Mouse (Mus musculus) heart, adult 18-20 months (tissue): Measurements from ENCODE around the gene Tmprss4. TPM values are rescaled to one million over a fixed set of nuclear protein-coding genes. Genes with fewer than 3 reads are reported as not detected.

Source experiments
- DNase-seq, 2 experiments: peaks; one replicate each; pipeline ENCODE4 v3.0.0; 2021 to 2022; ENCODE audit warnings: mixed read lengths in 1 of 2
- long read RNA-seq, 2 experiments: library from polyadenylated mRNA; stranded (forward); transcript quantifications; one replicate each; pipeline ENCODE4 v2.0.0; 2021
- total RNA-seq, 2 experiments: library from RNA; stranded (reverse); gene quantifications; 2 replicates each; pipeline ENCODE4 v1.2.3; 2021

Gene Tmprss4
- total RNA-seq = under 1 TPM in 1 of 2 experiments, not detected in 1; 0.13 TPM
- long read RNA-seq, experiment 1, partial matches to known transcripts = 2 of 2 reads
- long read RNA-seq, experiment 1, other reads (novel, unspliced or antisense) = 0 of 2 reads
- long read RNA-seq, experiment 2 = 0 reads

DNA sequence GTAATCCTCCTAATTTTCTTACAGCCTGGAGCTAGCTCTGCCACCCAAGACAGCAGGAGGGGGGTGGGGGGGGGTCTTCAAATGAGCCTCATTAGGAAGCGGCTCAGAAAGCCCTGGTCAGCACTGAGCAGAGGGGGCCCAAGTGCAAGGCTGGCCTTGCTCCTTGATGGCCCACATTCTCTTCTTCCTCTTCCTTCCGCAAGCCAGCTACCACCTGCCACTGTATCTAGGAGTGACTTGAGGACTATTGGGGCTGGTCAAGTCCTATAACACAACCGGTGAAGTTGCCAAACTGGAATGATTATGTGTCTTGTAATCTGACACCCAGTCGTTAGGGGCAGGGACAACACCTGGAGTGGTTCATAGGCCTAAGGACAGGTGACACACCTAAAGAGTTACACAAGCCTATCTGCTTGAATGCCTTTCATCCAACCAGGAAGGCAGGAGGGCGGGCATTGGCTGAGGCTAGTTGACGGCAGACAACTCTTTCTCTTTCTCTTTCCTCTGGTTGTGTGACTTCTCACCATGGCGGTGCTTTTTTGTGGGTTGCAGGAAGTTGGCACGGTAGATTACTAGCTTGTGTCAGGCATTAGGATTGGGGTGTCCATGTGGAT lies at the start of gene Tmprss4:
TSS of gene Tmprss4 (minus strand) at position 296 of the 614 bp plus-strand sequence.
- DNase-seq = no peak

GRCm38 (mm10) chr9:45252395-45252794 lies 48.5 kb upstream of the Tmprss4 start:
- no peak for DNase-seq

DNA sequence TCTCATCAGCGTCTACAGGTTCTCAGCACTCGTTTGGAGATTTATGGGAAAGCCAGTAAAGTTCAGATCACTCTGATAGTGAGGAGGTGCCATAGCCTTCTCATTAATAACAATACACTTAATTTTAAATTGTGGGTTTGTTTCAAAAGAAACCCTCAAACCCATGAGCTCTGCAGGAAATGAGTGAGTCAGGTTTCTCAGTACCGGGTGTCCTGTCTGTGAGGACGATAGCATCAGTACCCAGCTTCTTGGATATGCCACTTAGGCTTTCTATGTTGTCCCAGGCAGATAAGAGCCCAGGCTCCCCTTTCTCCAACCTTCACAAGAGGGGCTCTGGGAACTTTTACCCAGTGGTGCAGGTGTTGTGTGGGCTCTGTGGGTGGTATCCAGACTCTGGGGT lies 48.1 kb upstream of the Tmprss4 start:
- DNase-seq = no peak

- no peak for DNase-seq
These were observed 47.4 kb upstream of the Tmprss4 start for GRCm38 (mm10) chr9:45251281-45251680.

- DNase-seq = no peak
These were observed 46.4 kb upstream of the Tmprss4 start for GRCm38 (mm10) chr9:45250306-45250705.

DNA sequence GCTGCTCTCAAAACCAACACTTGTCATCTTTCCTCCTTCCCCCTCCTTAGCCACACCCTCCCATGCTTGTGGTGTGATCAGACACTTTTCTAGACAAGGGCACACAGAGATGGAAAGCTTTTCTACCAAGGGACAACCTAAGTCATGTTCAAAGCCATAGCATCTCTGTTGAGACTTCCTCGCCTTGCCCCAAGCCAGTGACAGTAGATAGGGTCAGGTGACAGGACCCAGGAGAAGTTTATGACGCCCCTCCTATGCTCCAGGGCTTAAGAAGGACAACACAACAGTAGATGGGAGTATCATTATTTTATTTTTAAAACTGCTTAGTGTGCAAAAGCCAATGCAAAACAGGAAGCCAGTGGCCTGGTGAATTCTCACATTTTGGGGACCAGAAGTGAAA lies 43.6 kb upstream of the Tmprss4 start:
- DNase-seq = peak; percentile 22 to 56

DNA sequence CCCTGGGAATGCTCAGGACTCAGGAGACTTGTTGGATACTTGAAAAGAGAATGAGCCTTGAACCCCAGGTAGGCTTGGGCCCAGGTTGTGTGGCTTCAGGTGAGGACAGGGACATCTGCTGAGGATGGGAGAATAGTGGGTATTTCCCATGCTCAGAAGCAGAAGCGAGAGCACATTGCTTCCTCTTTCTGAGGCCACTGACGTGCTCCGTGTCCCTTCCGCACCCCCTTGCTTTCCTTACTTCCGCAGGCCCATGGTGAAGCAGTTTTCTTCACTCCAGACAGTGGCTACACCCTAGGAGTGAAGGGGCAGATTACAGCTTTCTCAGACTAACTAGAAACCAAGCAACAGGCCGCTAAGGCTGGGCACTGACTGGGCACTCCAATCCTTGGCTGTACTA lies 42.2 kb upstream of the Tmprss4 start:
- peak; percentile 42 to 78 for DNase-seq

DNA sequence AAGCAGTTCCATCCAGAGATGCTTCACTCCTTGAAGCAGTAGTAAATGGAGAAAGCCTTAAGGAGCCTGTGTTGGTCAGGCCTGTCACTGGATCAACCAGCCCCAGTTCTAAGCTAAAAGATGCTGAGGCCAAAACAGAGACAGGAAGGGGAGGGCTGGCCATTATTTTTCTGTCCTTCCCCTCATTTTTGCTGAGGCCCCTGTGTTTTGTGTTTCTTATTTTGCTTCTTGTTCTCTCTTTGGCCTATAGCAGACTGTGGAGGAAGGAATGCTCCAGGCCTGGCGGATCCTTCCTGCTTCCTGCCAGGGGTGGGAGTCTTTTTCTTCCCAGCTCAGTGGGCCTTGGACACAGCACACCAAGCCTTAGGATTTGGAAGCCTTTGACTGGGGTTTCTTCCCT lies 41.5 kb upstream of the Tmprss4 start:
- peak; percentile 20 to 57 for DNase-seq

DNA sequence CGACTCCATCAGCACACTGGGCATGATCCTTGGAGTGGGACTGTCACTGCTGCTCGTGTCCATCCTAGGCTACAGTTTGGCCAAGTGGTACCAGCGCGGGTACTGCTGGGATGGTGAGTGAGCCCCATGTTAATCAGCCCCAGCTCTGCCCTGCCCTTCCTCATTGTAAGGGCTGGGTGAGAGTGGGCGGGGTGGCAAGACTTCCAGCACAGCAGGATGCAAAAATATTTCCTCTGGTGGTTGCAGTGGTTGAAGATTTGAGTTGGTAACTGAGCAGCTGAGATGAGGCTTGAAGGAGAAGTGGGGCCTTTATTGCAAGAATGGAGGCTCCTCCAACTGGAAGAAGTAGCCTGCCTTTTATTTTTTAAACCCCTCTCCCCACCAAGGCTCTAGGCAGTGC lies 37.5 kb upstream of the Tmprss4 start:
- peak; percentile 21 to 60 for DNase-seq

GRCm38 (mm10) chr9:45236744-45237143 lies 32.9 kb upstream of the Tmprss4 start:
- no peak for DNase-seq

DNA sequence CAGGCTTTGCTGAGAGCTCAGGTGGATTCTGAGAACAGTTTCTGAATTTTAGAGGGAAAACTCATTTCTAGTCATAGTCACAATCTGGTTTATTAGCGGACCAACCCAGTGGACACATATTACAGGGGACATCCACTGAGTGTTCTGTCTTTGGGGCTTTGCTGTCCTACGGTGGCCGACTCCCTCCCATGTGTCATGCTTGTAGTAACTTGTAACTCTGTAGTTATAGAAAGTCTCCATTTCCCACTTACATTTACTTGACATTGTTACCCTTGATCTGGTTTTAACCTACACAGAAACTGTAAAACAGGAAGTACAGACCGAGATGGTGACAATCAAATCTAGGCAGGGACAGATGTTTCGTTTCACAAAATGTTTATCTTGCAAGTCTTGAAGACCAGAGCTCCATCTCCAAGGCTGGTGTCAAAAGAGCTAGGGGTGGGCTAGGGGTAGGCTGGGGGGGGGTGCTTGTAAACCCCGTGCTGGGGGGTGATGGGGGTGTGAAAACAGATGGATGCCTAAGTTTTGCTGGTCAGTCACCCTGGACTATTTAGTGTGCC lies 31.9 kb upstream of the Tmprss4 start:
- no peak for DNase-seq

- no peak for DNase-seq
These were observed 25.5 kb upstream of the Tmprss4 start for GRCm38 (mm10) chr9:45229359-45229758.

DNA sequence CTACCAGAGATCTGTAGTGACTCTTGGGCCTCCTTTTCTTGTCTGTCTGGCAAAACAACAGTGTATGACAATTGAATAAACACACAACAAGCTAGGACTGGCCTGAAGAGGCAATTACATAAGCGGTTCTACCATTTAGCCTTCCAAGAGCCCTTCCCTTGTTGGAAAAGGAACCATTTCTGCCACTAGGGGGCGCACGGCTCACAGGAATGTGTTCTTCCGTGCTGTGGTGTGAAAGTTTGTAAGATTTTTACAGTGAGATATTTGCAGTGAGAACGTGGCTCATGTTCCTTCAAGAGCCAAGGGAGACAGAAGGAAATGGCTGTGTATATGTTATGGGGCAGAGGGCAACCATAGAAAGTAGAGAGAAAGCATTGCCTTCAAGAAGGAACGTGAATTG lies 17.7 kb upstream of the Tmprss4 start:
- DNase-seq = peak; percentile 82 to 97

DNA sequence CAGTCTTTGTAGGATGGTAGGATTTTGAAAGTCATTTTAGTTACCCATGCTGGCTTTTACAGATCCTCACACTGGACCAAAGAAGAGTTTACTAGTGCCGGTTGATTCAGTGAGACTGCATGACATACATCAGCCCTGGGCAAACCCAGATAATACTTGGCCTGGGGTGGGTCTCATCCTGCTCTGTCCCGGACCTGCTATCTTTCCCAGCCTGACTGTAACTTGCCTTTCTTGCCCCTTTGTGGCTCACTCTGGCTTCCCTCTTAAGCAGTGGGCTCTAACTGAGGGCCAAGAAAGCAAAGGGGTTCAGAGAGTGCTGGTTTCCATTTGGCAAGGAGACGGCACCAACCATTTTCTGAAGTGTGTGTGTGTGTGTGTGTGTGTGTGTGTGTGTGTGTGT lies 15.8 kb upstream of the Tmprss4 start:
- no peak for DNase-seq

- no peak for DNase-seq
These were observed 11.8 kb upstream of the Tmprss4 start for GRCm38 (mm10) chr9:45215526-45216179.

DNA sequence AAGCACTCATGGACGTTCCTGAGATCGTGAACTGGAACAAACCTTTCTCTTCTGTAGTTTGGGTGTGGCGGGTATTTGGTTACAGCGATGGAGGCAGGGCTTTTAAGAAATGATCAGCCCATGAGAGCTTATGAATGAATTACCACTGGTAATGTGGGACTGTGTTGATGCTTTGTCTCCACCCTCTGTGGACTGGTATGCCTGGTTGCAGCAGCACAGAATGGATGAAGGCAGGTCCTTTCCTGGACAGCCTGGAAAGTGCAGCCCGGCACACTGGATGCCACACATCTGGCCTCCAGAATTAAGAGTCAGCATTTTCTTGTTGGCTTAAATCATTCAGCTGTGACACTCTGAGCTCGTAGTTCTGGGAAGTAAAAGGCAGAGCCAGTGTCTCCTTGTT lies 8.1 kb upstream of the Tmprss4 start:
- DNase-seq = no peak

- DNase-seq = no peak
These were observed 3.3 kb upstream of the Tmprss4 start for GRCm38 (mm10) chr9:45207015-45207743.

GRCm38 (mm10) chr9:45206121-45206520 lies 2.2 kb upstream of the Tmprss4 start:
- no peak for DNase-seq

DNA sequence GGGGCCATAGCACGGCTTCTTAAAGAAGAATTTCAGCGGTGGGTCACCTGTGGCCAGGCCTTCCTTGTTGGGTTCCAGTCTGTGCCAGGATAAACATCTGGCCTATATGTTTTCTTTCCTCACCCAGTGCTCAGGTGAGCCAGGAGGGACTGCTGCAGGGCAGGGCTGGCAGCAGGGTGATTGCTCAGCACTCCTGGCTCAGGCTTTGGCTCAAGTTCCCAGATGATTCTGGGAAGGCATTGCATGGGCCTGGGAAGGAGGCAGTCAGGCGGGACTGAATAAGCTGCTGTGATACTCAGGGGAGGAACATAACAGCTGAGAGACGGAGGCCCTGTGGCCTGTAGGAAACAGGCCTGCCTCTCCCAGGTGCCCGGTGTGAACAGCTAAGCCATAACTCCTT lies 1.3 kb upstream of the Tmprss4 start:
- DNase-seq = no peak

DNA sequence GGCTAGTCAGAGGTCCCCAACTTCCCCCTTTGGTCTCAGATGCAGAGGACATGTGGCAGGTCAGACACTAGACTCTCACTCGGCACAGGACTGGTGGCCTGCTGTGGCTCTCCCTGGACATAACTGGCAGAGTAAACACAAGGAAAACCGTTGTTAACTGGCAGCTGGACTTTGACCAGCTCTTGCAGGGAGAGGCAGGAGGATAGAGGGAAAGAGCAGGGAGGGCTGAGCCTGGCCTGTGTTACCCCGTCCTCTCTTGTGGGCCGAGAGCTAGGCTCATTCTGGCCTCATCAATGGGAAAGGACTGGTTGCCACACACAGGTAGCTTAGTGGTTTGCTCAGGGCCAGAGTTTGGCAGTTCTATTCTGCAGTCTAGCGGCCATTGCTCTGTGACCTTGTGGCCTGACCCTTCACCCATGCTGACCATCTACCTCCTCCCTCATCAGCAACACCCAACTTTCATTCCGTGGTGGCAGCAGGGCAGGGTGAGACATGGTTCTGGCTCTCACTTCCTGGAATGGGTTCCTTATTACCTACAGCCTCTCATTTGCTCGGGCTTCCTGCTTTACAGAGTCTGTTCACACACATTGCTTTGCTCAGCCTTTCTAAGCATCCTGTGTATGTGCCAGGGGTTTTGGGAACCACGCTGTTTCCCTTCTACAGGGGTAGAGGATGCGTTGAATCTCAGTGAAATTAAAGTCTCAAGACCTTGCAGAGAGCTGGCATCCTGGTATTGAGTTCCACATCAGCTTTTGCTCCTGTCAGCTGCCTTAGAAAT lies 1.7 kb downstream of the Tmprss4 start:
- DNase-seq = no peak

DNA sequence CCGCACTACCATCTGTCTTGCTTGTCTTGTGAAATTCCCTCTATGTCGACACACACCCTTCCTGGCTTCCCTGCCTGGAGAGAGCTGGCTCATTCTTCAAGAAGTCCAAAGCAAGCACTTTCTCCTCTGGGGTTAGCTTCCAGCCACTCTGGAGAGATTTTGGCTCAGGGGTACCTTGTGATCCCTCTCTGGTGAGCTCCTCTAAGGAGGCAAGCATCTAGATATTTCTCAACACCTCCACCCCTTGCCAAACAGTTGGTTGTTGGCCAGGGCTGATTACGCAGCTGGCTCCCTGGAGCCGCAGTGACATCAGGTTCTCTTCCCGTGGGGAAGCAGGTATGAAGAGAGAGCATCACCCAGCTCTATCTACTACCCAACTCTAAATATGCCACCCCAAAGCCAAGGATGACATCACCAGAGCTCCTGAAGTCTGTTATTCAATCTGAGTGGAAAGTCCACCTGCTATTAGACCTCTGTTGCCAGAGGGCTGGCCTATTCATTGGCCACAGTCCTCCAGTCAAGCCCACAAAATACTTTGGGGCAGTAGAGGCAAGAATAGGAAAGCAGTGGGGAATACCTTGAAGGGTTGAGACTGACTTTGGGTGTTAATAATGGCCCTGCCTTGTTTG lies 2.5 kb downstream of the Tmprss4 start:
- peak; percentile 6 to 57 for DNase-seq

- no peak for DNase-seq
These were observed 6.3 kb downstream of the Tmprss4 start for GRCm38 (mm10) chr9:45197549-45197948.
